Mouse (Mus musculus): ENCODE data around the gene Thada.
A peak's percentile ranks its signal among the peaks of the same experiment; 100 is the strongest.

The Thada gene

GRCm38 (mm10) chr17:84156748-84157742 is 309.0 kb downstream of the Thada start:
- DNase-seq: peak in 1 of 2 experiments; percentile 3

GRCm38 (mm10) chr17:84156227-84156573 is 309.8 kb downstream of the Thada start:
- no peak for DNase-seq

GRCm38 (mm10) chr17:84155516-84156226 is 310.3 kb downstream of the Thada start:
- no peak for DNase-seq

- DNase-seq: no peak
Observed at GRCm38 (mm10) chr17:84155029-84155338, 311.0 kb downstream of the Thada start.

GRCm38 (mm10) chr17:84154302-84155028 is 311.5 kb downstream of the Thada start:
- DNase-seq: no peak

- no peak for DNase-seq
Observed at GRCm38 (mm10) chr17:84152976-84153786, 312.8 kb downstream of the Thada start.

GRCm38 (mm10) chr17:84152206-84152975 is 313.6 kb downstream of the Thada start:
- peak in 1 of 2 experiments; percentile 31 for DNase-seq

- DNase-seq: no peak
Observed at GRCm38 (mm10) chr17:84151306-84151705, 314.7 kb downstream of the Thada start.

- DNase-seq: no peak
Observed at GRCm38 (mm10) chr17:84150291-84150690, 315.7 kb downstream of the Thada start.

GRCm38 (mm10) chr17:84149566-84149965 is 316.4 kb downstream of the Thada start:
- DNase-seq: no peak

- peak; percentile 64 to 77 for DNase-seq
Observed at GRCm38 (mm10) chr17:84148499-84149484, 317.2 kb downstream of the Thada start.

GRCm38 (mm10) chr17:84147183-84148108 is 318.6 kb downstream of the Thada start:
- DNase-seq: no peak

GRCm38 (mm10) chr17:84146458-84147182 is 319.4 kb downstream of the Thada start:
- no peak for DNase-seq

- no peak for DNase-seq
Observed at GRCm38 (mm10) chr17:84145826-84146287, 320.1 kb downstream of the Thada start.

- no peak for DNase-seq
Observed at GRCm38 (mm10) chr17:84144762-84145599, 321.0 kb downstream of the Thada start.

GRCm38 (mm10) chr17:84144130-84144529 is 321.9 kb downstream of the Thada start:
- no peak for DNase-seq

GRCm38 (mm10) chr17:84143219-84143844 is 322.7 kb downstream of the Thada start:
- DNase-seq: no peak

Measured in cerebellum, postnatal 10 days (tissue).